Mouse (Mus musculus): ENCODE measurements around the gene Otud7a.

Gene Otud7a

DNA sequence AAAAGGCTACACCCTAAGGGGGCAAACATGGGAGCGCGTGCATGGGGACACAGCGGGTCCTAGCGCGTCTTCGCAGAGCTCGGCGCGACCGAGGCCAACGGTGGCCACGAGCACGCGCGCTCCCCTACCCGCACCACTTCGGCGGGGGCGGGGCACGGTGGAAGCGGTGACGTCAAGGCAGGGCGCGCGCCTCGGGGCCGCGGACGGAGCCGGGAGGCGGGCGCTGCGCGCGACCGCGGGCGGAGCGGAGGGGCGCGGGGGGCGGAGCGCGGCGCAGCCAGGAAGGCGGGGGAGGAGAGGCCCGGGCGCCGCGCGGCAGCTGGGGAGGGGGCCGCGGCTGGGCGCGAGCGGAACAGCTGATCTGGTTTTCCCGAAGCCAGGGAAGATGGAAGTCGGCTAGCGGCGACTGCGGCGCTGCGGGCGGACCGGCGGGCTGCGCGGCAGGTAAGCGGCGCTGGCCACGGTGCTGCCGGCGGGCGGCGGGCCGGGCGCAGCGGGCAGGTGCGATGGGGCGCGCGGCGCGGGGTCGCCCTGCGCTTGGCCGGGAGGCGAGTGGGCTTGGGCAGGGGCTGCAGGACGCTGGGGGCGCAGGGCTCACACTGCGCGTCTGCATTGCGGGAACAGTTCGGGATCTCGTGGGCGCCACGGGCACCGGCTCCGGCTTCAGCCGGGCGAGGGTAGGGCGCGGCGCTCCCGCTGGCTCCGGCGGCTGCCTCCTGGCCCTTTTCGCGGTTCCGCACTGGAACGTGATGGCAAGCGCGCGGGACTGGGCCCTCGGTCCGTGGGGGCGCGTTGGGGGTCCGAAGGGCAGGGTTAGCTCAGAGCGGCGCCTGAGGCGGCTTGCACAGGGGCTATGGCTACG lies at the start of gene Otud7a:
TSS of gene Otud7a (plus strand) at position 268 of the 862 bp plus-strand sequence.
- DNase-seq = peak; percentile 93

DNA sequence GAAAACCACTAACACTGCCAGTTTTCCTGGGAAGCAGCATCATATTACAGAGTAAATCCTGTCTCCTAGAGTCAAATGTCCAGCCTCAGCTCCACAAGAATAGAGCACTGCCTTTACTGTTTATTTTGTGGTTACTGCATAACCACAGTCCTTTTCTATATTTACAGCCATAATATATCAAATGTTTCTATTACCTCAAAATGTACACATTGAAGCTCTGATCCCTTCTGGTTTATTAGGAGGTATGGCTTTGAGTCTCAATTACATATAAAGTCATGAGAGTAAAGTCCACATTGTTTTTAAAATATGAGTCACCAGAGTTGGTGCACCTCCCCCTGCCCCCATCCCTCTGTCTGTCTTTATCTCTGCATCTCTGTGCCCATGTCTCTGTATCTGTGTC lies 38.6 kb upstream of the Otud7a start:
- no peak for DNase-seq

DNA sequence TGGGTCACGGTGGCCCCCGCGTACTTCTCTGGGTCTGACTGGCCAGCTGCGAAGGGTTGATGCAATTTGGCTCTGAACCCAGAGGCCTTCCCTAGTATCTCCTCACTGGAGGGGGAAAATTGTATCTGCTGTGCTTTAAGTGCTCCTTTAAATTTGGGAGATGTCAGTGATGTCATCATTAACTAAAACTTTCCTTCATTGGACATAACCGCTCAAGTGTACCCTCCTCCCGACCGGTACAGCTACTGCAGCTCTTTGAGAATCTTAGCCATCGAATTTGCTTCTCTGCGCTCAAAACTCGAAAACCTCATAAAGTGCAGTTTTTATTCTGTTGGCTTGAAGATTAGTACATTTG lies 772 bp downstream of the Otud7a start:
- peak; percentile 71 for DNase-seq

DNA sequence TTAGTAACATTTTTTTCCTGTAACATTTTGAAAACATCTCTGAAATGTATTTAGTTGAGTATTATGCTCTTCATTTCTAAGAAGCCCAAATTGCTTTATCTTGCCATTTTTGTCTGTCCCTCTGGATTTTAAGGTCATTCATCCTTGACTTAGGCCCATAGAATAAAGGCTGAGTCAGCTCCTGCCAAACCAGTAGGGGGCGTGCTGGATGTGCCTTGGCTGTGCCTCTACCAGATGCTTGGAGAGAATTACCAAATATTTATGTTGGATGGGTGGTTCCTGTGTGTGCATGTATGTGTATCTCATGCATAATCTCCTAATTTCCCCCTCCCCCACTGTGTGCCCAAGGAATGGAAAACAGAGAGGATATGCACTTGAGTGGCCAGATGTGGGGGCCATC lies 2.4 kb downstream of the Otud7a start:
- DNase-seq = peak; percentile 56

DNA sequence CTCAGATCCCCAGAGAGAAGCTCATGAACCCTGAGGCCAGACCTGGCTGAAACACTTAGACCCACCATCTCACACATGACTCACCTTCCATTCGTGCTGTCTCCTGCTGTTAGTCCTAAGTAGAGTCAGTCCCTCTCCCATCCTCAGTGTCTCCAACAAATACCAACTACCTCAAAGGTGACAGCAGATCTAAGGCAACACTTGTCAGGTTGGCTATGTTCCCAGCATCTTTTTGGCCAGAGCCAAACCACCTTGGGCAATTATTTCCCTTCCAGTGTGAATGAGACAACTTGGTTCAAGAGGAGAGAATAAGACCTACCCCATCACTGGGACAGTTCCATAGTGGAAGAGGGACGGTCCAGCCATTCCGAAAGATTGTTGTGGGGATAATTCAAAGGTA lies 10.7 kb downstream of the Otud7a start:
- DNase-seq = no peak

DNA sequence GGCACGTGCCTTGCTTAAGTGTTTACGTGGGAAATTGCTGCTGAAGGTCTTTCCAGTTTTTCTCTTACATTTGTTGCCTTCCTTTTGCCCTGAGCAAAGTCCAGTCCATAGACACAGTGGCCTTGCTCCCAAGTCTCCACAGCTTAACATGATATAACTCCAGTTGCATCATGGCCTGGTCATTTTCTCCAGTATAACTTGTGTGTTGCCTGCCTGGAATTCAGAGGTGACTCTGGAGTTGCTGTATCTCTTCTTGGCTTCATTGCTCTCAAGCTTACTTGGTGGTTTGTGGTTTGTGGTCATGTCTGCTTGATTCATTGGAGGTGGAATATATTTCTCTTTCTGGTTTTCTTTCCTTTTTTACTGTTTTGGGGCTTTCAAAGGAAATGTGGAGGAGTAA lies 17.7 kb downstream of the Otud7a start:
- DNase-seq = no peak

DNA sequence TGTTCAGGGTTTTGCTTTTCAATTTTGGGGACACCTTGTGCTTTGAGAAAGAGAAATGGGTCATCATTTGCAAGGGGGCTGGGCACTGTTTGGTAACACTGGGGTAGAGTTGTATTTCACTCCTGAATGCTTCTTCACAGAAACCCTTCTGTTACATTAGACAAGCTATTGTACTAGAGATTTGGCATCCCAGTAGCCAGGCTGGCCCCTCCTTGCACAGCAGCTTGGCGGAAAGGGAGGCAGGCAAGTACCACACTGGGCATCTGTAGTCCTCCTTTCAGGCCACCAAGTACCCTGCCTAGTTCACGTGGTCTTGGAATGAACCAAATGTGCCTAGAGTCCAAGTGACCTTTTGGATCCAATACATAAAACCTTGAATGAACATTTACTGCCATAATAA lies 18.1 kb downstream of the Otud7a start:
- DNase-seq = peak; percentile 57

DNA sequence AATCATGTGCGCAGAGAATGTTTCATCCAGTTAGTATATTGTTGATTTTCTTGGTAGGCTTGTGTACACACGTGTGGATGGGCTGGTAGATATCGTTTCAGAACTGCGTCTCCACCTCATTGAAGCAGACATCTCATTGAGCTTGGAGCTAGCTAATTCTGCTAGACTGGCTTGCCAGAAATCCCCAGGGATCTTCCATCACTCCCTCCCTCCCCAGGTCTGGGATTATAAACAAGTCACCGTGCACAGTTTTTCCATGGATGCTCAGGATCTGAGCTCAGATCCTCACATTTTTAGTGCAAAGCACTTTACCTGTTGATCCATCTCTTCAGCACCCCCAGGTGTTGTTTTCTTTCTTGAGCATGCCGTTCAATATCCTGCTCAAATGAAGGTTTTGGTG lies 22.2 kb downstream of the Otud7a start:
- no peak for DNase-seq

DNA sequence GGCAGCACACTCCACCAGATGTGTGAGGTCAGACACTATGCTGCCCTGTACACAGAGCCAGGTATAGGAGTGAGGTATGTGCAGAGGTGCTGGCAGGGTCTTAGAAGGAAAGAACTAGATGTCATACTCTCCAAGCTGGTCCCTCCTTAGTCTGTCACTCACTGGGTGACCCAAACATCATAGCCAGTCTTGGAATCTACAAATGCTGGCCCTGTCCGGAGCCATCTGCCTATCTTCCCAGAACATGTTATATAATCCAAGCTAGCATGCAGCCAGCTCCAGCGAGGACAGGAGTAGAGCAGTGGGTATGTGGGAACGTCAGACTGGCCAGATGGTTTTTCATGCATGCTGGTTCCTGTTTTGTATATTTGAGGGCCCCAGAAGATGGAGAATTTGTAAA lies 23.7 kb downstream of the Otud7a start:
- DNase-seq = peak; percentile 92

DNA sequence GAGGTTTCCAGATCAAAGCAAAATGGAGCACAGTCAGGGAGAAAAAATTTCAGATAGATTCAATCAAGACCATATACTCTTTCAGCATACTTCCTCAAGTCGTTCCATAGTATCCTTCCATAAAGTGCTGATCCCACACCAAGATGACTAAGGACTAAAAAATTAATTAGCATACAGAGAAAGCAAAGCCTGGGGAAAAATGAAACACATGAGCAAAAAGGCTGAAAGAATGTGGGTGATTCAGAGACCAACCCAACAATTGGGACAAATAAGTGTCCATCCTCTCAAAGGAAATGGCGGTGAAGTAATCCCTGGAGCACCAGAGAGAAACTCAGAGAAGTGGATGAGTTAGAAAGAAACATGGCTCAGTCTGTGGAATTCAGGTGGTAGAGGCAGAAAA lies 38.5 kb downstream of the Otud7a start:
- no peak for DNase-seq

DNA sequence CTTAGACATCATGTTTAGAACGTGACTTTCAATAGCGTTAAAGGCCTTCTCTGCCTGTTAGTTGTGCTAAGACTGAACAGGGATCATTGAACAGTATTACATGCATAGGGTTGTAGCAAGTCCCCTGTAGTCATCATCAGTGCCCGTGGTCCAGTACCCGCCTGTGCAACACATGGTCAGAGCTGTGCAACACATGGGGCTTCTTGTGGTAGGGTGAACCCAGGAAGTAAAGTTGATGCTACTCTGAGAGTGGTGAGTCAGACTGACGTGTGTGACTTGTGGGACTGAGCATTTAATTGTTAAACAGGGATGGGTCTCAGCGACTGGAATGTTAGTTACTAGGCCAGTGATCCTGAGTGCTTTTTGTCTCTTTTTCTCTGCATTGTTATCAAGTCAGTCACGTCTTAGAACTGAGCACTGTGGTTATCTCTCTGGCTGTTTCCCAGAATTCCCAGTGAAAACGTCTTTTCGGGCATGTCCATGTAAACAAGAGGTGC lies 52.5 kb downstream of the Otud7a start:
- no peak for DNase-seq

DNA sequence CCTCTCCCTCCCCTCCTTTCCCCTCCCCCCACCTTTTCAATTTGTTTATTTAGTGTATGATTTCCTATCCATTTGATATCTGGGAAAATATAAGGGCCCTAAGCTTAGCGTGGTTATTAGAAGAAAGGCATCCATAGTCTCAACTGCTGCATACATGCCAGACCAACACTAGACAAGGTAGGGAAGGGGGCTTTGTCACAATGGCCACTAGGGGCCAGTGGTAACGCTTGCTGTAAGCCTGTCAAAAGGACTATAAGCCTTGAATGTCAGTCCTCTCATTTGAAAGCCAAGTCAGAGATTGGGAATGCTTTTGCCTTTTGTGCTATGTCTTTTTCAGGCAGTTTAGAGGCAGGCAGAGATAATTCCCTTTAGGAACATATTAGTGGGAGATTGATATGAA lies 59.7 kb downstream of the Otud7a start:
- DNase-seq = no peak

DNA sequence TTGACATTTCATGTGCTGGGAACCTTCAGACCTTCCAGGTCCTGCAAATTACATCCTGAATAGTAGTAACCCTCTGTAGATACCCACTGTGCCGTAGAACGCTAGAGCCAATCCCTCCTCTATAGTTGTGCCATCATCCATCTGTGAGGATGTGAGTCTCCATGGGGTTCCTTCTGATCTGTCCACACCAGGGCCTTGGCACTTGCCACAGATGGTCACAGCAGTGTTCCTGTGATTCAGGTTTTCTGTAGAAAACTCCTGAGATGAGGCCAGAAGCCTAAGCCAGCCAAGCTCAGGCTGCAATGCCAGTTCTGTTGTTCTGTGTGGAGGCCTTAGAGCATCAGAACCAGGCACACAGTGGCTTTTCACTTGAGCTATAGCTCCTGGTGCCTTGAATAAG lies 63.5 kb downstream of the Otud7a start:
- DNase-seq = peak; percentile 99

DNA sequence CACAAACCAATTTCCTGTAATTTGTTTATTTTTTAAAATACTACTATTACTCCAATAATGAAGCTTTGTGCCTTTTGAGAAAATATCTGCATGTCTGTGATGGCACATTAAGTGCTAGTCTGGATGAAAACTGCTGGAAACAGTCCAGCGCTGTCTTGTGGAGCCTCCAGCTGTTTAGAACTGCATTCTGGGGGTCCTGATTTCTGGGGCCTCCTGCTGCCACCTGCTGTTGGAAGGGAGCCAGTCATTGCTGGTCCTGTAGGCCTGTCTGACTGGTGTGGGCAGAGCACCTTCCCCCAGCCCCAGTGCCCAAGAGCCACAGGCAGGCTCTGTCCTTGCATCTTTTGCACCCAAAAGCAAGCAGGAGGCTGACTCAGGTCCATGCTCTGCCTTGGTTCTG lies 65.3 kb downstream of the Otud7a start:
- DNase-seq = peak; percentile 61

DNA sequence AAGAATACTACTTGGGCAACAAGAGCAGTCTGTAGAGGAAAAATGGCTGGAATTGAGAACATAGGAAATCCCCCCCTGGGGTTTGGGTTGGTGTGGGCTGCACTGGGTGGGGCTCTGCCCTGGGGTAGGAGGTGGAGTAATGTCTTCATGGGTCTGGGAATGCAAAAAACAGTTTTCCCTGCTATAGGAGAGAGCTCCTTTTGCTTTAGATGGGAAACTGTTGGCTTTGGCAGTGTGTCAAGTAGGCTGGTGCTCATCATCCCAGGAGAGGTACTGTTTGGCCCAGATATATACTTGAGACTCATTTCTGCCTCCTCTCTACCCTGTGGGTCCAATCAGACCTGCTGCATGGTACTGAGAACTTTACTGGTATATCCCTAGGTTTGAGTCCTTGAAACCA lies 66.9 kb downstream of the Otud7a start:
- DNase-seq = peak; percentile 68

DNA sequence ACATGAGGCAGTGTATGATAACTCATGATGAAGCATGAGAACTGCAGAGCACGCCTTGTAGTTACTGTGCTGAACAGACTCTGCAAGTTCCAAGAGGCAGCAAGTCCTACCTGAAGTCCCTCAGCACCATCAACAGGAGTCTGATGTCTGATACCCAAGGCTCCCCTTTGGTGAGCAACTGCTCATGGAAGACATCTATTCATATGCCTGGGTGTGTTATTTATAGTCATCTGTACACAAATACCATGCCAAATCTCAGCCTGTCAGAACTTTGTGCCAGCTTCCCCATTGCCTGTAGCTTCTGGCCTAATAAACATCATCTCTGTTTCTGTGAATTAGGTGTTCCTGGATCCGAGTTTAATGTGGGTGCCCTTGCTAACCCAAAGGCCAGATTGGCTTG lies 68.0 kb downstream of the Otud7a start:
- DNase-seq = peak; percentile 97

DNA sequence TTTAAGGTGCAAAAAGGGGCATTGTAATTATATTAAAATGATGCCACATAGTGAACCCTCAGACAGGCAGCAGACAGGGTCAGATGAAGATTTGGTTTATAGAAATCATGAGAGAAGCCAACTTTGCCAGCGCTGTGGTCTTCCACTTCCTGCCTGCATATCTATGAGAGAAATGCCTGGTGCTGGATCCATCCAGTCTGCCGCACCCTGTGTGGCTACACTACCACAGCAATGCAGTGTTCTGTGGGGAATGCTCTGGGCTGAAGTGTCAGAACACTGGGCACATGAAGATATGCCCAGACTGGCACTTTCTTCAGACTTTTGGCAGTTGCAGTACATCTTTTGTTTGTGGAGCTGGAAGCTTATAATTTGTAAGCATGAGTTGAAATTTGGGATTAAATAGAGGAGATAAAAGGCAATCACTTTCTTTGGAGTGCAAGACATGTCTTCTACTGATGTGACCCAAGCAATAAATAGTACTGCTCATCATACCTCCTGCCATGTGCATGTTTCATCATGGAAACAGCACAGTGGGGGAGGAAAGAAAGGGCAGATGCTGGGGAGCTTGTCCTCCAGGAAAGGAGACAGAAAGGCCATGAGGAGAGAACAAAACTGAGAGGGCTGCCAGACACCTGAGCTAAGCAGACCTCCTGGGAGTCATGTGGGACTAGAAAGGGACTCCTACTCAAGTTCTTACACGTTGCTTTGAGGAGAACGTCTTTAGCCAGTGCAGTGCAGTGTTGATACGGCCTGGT lies 71.8 kb downstream of the Otud7a start:
- no peak for DNase-seq

DNA sequence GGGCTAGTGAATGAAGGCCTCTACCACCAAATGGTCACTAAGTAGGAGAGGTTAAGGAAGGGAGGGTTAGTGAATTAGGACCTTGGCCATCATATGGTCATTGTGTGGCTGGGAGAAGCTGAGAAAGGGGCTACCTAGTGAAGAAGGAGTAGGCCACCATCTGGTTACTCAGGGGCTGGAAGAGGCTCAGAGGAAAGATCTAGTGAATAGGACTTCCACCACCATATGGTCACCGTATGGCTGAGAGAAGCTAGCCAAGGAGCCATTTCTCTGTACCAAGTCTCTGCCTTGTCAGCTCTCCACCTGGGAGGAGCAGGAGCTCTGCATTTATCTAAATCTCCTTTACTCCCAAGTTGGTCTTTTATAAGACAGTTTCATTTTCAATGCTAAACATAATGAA lies 75.7 kb downstream of the Otud7a start:
- peak; percentile 97 for DNase-seq

DNA sequence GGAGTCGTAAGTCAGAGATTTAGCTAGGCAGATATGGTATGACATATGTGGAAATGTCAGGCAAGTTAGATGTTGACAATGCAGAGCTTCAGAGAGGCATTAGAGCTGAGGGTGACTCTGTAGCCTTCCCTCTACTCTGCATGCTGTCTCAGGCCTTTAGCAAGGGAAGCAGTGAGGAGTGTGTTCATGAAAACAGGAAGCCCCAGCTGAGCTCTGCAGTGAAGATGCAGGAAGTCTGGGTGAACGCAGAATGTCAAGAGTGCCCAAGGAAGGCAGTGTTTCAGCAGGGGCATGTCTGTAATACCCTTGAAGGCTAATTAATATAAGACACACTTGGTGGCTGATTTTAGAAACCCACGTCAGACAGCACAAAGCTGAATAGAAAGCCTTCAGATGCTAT lies 77.9 kb downstream of the Otud7a start:
- DNase-seq = no peak

DNA sequence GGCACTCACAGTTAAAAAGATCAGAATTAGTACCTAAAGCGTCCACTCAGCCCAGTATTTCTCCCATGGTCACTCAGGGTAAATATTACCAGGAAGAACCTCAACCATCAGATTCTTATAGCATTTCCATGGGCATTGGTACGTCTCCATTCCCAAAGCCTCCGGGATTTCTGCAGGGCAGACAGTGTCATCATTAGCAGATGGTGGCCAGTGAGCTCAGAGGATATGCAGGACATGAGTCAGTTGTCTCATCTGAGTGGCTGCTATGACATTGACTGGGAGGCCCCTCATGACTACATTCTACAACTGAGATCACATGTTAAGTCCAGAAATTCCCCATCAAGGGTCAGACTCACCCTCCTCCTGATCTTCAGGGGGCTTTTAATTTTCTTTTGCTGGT lies 78.5 kb downstream of the Otud7a start:
- peak; percentile 63 for DNase-seq

DNA sequence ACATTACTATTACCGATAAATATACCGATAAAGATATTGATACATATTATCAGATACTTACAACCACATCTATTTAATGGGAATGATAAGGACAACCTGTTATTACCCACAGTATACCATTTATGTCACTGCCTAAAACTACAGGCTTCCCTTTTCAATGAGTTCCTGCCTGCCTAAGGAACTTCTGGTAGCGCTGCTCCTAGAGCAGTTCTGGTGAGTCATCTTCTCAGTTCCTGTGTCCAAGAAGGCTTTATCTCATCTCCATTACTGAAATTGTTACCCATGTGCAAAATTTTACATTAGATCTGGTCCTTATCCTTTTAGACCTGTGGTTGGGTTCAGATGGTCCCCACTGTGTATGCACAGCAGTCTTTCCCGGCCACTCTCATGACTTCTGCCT lies 95.7 kb downstream of the Otud7a start:
- no peak for DNase-seq

DNA sequence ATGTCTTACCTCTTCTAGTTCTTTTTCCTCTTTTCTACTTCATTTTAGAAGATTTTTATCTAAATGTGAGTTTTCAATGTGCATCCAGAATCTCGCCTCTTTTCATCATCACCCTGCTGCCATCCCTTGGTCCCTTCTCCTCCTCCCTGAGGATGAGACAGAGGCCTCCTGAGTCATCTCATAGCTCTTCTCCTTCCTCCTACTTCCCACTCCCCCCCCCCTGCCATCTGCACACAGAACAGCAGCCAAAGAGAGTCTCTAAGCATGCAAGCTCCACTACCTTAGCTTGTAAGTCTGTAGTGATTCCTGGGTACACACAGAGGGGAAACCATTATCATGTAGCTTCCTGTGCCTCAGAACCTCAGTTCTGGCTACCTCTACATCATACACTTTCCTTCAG lies 109.9 kb downstream of the Otud7a start:
- peak; percentile 65 for DNase-seq

DNA sequence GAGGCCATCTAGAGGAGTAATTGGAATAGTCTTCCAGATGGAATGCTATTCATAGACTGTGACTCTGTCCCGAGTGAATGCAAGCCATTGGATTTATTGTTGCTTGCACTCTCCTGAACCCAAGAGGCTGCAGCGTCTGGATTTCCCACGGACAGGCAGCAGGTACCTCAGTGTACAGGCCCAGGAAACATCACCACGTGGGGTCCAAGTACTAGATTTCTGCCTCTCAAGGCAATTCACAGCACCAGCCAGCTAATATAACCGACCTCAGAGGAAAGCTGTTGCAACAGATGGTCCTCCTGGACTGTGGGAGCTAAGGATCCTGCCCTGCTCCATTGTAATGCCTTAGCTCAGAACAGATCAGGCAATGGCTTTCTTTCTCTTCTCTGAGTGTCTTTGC lies 111.8 kb downstream of the Otud7a start:
- peak; percentile 90 for DNase-seq

DNA sequence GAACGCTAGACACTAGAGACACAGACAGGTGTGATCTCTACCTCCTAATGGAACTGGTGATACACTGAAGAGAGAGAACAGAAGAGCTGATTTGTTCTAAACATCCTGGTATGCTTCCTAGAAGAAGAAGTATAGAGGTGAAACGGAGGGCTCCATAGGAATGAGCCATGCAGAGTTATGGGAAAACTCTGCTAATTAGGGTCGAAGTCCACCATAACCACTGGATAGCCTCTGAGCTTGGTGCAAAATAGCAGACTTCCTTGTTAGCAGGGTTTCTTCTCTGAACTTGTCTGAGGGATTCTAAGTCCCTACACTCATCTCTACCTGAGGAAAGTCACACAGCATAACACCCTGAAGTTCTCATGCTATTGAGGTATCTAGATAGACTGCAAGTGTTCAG lies 114.4 kb downstream of the Otud7a start:
- DNase-seq = no peak
